Mouse (Mus musculus) frontal cortex, postnatal 25 days (tissue): Measurements from ENCODE around the gene Serpina3k.
"Not testable (repeated sequence)": the region's sequence is repeated elsewhere in the genome, so short reads cannot be mapped to it uniquely, and the experiment has no call there.

Experiments
- DNase-seq, 2 experiments: peaks; one replicate each; pipeline ENCODE4 v3.0.0; 2022; ENCODE audit warnings: low spot score in 2 of 2

Gene Serpina3k

DNA sequence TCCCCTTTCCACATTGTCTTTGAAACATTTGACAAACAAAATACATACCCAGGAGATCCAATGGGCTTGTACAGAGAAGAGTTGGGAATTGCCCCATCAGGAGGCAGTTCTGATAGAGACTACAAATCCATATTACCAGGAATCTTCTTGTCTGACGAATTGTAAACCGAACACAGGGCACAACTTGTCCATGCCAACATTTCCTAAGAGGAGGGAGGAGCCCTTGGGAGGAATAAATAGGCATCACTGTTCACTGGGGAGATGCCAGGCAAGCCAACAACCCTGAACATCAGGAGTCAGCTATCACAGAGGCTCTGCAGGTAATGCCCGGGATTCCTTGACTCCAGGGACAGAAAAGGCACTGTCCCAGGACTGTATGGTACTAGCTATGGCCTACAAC, at the start of gene Serpina3k, which contains the start of gene Serpina3m:
Serpina3k (plus strand) TSS at position 261 of the 400 bp plus-strand sequence.
Serpina3m (plus strand) TSS at position 261 of the 400 bp plus-strand sequence.
- DNase-seq = not testable (repeated sequence)

DNA sequence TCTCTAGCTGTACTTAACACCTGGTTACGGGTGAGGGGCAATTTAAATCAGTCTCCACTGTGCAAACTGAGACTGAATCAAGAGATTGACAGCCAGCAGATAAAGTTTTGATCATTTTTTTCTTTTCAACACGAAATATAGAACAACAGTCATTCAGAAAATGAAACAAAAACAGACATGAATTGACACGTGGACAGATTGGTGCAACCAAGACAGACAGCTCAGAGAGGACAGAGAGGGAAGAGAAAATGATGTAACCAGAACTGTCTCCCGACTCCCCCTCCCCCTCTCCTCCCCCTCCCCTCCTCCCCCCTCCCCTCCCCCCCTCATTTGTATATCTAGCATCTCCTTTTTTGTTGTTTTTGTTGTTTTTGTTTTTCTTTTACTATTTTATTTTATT, 48.4 kb upstream of the Serpina3k start:
- no peak for DNase-seq

DNA sequence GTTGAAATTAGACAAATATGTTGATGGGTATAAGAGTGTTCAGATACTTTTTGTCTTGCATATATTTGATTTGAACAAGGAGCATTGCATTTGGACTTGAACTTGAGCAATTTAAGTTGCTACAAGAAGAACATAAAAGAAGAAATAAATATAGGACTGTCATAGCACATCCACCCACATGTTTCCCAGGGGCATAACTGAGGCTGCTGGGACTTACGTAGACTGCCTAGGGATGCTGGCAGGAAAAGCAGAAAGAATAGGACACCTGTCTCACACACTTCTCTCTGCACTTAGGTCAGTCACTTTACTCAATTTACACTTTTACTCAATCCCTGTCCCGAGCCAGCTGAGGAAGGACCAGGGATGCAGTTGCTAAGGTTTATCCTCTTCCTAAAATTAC, 44.3 kb upstream of the Serpina3k start:
- DNase-seq = no peak

DNA sequence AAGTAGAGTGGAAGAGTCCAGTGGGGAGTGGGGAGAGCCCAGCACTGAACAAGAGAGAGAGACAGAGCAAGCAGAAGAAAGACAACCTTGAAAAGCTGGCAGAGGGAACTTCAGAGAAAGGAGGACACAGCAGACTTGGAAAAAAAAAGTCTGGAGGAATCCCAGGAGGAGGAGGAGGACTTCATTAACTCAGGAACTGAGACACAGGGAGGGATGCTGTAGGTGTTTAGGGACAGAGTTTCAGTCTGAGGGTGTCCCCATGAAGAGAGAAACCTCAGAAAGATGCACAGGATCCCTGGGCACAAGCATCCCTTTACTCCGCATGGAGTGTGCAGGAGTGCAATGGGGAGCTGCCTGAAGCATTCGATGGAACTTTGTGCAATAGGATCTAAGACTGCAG, 40.2 kb upstream of the Serpina3k start:
- DNase-seq = no peak

DNA sequence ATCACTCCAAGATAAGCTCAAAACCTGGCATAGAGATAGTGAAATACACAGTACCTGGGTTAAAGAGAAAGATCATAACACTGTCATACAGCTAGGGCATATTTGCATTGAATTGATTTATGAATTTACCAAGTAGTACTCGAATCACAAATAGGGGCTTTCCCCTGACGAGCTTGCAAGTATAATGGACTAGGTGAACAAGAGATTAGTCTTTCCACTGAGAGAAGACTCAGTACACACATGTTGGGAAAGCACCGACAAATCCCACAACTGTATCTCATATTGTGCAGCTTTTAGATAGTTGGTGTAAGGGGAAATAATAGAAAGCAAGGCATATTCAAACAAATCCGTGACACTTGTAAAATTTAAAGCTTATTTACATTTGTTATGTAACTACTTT, 32.3 kb upstream of the Serpina3k start:
- DNase-seq = no peak

DNA sequence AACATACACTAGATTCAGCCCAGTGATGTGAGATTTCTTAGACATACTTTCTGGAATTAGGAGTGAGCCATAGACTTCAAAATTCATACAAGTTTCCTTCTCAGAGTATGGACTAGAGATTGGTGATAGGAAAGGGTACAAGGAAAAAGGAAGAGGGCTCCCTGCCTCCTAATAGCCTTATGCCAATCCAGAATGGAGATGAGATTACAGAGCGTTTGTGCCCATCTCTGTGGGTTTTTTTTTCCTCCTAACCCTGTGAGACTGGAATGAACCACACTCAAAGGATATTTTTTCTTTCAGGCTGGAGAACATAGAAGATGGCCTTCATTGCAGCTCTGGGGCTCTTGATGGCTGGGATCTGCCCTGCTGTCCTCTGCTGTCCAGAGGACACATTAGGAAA, 24.0 kb upstream of the Serpina3k start, which contains the start of gene Serpina3j:
Serpina3j (plus strand) TSS at position 301 of the 400 bp plus-strand sequence.
- DNase-seq = no peak

DNA sequence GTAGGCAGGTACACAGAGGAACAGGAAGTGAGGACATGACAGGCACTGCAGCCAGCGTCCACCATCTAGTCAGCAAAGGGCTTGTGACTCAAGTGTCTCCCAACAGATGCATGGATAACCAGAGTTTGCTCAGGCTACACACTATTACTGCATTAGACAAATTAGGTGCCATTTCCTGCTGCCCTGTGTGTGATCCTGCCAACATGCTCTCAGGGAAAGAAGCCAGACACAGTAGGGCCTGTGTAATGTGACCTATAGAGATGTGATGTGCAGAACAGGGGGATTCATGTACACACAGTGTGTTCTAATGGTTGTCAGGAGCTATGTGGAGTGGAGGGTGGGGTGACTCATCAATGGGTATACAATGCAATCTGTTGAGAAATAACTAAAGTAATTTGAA, 15.8 kb upstream of the Serpina3k start:
- no peak for DNase-seq

DNA sequence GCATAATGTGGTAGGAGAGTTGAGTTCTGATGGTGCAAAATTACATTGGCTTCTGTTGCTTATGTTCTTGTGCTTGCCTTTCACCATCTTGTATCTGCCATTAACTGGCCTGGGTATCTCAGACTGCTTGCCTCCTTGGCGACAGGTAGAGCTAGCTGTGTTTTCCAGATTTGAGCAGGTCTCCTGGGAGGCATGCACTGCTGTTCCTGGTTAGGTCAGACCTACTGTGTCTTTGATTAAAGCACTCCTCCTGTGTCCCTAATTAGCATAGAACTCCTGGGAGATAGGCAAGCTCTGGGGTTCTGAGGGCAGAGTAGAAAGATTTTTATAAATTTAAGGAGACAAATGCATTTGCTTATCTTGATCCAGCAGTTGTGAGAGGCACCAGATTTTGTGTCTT, 6.6 kb upstream of the Serpina3k start:
- no peak for DNase-seq

DNA sequence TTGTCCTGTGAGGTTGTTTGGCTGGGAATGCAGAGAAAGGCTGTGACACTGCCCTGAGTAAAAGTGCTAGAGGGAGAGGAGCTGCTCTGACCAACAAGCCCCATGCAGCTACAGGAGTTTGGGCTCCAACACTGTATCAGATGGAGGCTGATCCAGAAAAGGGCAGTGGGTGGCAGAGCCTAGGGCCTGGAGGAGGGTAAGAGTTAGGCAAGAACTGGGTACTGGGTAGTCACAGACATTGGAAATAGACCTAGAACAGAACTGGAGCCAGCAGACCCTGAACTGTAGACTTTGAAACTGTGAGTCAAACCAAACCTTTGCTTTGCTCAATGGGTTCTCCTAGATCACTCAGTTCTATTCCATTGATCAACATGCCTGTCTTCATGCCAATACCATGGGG, 1.4 kb upstream of the Serpina3k start:
- DNase-seq = not testable (repeated sequence)

DNA sequence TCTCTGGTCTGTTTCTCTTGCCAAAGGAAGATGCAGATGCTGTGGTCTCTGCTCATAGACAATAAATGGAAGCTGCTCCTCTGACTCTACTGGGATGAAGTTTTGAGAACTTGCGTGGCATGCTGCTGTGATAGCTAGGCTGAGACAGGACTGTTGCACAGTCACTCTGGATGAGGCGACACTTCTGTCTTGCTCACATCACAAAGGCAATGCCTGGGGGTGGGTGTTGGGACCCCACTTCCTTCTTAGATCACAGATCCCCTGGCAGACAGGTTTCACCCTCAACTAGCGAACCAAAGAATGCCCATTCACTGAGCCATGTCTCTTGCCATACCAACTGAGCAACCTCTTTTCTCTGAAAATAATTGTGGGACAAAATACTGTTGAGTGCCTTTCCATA, 419 bp downstream of the Serpina3k start:
- no peak for DNase-seq

DNA sequence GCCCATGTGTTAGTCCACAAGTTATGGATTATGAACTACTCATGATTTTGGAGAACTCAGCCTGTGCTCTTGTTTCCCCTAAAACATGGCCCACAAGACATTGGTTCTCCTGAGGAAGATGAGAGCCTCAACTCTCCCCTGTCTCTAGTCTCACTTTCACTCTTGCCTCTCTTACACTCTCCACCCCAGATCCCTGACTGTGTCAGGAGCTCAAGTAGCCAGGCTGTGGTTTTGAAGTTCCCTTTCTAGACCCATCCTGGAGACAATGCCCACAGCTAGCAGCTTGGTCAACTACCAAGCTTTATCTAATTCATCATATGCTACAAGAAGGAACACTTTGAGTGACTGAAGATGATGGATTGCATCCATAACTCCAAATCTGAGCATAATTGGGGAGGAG, 4.2 kb downstream of the Serpina3k start:
- not testable (repeated sequence) for DNase-seq

DNA sequence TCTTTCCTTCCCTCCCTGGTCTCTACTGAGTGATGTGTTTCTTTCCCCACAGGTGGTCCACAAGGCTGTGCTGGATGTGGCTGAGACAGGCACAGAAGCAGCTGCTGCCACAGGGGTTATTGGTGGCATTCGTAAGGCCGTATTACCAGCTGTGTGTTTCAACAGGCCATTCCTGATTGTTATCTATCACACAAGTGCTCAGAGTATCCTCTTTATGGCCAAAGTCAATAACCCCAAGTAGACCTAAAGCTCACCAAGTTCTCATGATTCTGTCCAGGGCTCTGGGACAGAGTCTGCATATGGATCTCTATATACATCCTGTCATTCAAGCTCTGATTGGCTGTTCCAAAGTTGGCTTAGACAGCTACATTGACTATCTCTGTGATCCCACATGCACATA, 6.9 kb downstream of the Serpina3k start:
- no peak for DNase-seq

DNA sequence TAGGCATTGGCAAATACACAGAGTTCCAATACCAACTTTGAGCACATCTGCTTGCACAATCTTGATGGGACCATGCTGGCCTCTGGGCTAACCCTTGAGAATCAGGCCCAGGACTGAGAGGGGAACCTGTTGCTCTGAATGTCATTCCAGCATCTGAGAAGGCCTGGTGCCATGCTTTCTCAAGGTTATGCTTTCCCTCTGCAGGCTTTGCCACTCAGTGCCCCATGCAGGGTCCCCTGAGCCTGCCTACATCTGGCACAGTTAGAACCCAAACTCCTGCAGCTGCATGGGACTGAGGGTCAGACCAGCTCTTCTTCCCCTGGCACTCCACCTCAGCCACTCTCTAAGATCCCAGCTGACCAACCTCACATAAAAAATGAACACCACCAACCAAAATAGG, 7.4 kb downstream of the Serpina3k start:
- no peak for DNase-seq

DNA sequence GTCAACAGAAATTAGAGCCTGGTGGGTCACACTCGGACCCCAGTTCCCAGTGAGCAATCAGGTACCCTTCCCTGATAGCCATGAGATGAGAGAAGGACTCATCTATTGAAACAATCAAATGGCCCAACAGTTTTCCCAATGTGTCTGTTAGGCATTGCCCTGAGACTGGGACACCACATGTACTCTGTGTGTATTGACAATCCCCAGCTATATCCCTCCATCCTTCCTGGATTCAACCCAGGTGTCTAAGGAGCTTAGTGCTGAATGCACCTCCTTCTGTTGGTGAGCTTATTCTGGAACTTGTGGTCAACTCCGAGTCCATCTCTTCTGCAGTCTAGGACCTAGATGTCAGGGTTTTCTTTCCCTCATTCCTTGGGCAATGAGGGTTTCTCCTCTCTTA, 8.8 kb downstream of the Serpina3k start:
- no peak for DNase-seq

DNA sequence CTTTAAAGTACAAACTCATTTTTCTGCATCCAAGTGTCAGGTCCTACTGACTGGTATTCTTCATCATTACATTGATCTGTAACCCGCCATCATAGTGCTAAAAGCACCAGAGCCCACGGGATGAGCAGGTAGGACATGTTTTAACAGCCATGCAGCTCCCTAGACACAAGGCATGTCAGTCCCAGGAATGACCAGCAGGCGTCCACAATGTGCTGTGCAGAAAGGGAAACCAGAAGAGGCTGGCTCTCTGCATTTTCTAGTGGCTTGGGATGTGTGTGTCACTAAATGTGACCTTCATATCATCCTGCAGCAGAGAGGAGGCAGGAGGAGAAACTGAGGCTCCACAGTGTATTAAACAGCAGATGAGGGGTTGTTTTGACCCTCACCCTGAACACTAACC, 13.5 kb downstream of the Serpina3k start:
- DNase-seq = peak; percentile 39 to 47

DNA sequence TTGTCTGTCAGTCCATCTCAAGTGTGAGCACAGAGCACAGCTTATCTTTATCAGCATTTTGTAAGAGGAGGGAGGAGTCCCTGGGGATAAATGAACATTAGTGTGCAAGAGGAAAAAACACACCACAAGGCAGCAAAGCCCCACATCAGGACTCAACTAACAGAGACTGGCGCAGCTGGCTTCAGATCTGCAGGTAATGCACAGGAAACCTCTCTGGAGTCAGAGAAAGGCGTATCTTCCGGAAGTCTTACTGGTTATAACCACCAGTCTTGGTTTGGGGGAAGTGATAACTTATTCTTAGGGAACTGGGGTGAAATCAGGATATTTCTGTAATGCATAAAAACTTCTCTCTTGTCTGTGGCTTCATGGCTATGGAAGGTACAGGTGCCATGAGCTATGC, 17.7 kb downstream of the Serpina3k start:
- DNase-seq = no peak

DNA sequence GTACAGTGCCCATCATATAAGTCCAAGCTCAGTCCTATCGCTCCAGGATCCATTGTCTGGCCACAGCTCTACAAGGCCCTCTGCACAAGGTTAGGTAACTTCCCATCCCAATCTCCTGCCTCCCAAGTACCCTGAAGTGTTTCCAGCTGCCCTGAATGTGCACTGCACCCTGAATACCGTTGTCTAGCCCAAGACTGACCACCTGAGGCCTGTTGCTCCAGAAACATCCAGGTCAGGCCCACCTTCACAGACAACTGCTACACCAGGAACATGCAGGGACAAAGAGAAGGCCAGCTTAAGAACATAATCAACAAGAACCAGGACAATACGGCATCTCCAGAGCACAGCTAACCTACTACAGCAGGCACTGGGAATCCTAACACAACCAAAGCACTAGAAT, 31.7 kb downstream of the Serpina3k start:
- no peak for DNase-seq

DNA sequence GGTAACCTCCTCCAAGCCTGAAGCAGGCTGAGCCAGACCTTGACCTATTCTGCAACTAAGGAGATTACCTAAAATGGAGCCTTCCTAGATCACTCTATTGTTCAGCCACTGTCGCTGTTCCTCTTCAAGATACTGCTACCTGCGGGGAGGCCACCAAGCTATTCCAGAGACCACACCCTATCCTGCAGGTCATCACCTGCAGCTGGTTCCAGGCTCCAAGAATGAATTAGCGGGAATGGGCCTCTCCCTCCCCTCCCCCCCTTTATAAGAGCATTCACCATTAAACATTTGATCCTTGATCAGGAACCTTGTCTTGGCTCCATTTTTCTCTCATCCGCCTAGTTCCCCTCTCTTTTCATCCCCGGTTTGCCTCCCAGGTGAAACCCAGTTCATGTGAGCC, 38.9 kb downstream of the Serpina3k start:
- not testable (repeated sequence) for DNase-seq

DNA sequence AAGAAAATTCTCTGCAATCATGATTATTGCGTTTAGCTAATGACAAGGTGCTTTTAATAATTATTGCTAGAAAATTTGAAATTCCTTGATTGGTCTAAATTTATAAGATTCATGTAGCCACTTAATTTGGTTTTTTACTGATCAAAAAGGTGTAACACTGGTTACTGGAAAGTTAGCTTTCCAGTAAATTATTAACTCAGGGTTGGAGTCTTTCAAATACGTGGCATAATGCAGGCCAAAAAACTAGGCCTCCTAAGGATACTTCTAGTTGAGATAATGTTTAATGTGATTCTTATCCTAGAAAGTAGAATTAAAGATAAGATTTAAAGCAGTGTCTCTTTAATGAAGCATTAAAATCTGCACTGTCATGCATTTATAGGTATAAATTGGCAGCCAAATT, 40.1 kb downstream of the Serpina3k start:
- DNase-seq = not testable (repeated sequence)

DNA sequence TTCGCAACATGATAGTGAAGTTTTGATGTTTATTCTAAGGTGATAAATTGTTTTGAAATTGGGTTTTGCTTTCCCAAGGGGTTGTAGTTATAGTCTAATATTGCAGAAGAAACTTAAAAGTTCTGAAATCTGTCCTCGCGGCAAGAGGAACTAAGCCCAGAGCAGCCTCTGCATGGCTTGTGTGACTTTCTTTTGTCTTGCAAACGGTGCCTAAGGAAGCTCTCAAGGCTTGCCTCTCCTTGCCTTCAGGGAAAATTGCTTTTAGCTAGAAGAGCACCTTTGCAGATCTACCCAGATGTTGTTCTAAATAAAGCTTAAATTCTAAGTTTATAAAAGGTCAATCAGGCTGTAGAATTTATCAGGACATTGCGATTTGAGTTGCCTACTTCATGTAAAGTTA, 40.5 kb downstream of the Serpina3k start:
- not testable (repeated sequence) for DNase-seq

DNA sequence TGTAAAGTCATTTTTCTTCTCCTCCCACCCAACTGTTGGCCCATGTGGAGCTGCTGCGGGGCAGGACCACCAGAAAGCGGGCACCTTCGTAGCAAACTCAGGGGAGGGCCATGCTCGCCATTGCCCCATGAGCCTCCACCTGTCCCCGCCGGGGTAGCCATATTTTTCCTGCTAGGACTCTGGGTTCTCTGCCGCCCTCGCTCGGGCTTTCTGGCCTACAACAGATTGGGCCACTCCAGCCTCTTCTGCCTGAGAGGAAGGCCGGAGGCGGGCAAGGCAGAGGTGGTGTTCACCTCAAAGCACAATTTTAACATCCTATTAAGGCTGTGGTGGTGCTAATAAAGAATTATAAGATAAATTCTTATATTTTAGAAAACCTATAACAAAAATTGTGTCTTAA, 41.6 kb downstream of the Serpina3k start:
- DNase-seq = no peak

DNA sequence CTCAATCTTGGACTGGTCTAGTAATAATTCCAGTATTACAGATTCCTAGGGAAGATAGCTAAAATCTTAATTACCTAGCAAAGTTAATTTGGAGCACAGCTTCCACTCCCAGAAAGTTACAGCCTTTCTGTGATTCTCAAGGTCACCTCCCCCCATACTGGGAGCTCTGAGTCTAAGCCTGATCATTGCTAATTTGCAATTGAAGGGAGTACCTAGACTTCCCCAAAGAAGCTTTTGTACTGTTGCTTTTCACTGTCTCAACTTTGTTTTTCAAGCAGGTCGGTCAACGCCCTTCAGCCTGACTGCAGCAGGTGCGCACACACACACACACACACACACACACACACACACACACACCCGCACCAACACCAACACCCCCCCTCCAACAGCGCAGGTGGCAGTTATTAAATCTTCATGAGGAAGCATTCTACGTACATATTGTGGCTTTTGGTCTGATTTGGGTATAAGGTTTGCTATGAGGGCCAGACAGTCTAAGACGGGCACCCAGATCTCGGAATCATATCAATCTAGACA, 42.9 kb downstream of the Serpina3k start:
- not testable (repeated sequence) for DNase-seq

DNA sequence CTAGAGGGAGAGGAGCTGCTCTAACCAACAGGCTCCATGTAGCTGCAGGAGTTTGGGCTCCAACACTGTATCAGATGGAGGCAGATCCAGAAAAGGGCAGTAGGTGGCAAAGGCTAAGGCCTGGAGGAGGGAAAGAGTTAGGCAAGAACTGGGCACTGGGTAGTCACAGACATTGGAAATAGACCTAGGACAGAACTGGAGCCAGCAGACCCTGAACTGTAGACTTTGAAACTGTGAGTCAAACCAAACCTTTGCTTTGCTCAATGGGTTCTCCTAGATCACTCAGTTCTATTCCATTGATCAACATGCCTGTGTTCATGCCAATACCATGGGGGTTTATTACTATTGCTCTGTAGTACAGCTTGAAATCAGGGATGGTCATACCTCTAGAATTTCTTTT, 47.7 kb downstream of the Serpina3k start:
- DNase-seq = not testable (repeated sequence)

DNA sequence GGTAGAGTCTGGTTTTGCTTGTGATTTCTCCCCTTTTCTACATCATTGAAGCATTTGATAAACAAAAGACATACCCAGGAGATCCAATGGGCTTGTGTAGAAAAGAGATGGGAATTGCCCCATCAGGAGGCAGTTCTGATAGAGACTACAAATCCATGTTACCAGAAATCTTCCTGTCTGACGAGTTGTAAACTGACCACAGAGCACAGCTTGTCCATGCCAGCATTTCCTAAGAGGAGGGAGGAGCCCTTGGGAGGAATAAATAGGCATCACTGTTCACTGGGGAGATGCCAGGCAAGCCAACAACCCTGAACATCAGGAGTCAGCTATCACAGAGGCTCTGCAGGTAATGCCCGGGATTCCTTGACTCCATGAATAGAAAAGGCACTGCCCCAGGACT, 48.6 kb downstream of the Serpina3k start:
- not testable (repeated sequence) for DNase-seq
